Mouse (Mus musculus) layer of hippocampus, adult 6 months (tissue): Measurements from ENCODE around the gene Gprin2. TPM values are rescaled to one million over a fixed set of nuclear protein-coding genes. Genes with fewer than 3 reads are reported as not detected.

Experiments used
- long read RNA-seq, 2 experiments: library from polyadenylated mRNA; unstranded; transcript quantifications; one replicate each; pipeline ENCODE4 v2.0.0; 2019 to 2020
- polyA plus RNA-seq: library from polyadenylated mRNA; unstranded; fragments of <200 nt; fragmentation: Nextera tagmentation; gene quantifications from 2 replicates; pipeline ENCODE4 v1.2.3, GENCODE M21; 2021

Gene Gprin2
- polyA plus RNA-seq, result 0.25 and 0.65 TPM in 2 replicates
- long read RNA-seq, experiment 1, partial matches to known transcripts, result 0 of 2 reads
- long read RNA-seq, experiment 1, other reads (novel, unspliced or antisense), result 1 of 2 reads
- long read RNA-seq, experiment 2, full-length matches to known transcripts, result 2 of 4 reads
- long read RNA-seq, experiment 2, partial matches to known transcripts, result 0 of 4 reads
- long read RNA-seq, experiment 2, other reads (novel, unspliced or antisense), result 2 of 4 reads

GRCm38 (mm10) chr14:34201231-34202035 lies at the start of gene Gprin2:
Gene Gprin2, minus strand, starts transcription at chr14:34201653.

DNA sequence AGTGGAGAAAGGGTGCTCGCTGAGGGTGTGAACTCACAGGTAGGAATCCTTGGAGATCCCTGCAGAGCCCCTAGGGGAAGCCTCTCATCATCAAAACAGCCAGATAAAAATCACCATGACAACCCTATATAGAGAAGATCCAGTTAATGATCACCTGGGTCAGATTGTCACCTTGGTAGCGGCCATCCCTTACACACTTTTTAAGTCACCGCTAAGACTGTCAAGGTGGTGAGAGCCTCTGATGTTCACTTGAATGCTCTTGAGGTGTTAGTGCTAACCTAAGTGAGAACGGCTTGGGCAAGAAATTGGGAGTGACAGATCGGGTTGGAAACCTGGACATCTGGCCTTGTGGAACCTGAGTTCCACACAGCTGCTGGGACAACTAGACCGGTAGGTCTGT lies 17.8 kb upstream of the Gprin2 start, which contains the start of gene Syt15:
Syt15 (plus strand) TSS at position 301 of the 400 bp plus-strand sequence.

DNA sequence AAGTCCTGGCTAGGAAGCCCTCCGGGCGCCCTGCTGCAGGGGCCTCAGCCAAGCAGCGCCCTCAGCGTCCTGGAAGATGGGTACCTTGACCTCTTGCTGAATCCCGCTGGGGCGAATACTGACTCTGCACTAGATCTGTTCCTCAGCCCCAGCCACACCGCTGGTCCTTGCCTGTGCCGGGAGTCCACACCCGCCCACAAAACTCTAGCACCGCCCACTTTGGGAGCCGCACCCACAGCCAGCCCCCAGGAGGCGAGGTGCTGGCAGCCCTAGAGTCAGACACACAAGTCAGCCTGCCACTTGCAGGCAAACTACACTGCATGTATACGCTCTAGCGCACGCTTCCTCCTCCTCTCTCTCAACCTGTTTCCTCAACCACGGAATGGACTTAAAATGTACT lies 49.1 kb downstream of the Gprin2 start, which contains the start of gene Npy4r:
Npy4r (minus strand) TSS at position 148 of the 400 bp plus-strand sequence.

Other genes starting within 250 kb of the Gprin2 start
- 0.06 and 0.08 TPM in 2 replicates for gene Rbp3, start 247.7 kb downstream of the Gprin2 start, polyA plus RNA-seq
- 1.2 and 1.7 TPM in 2 replicates for gene Zfp488, start 222.9 kb downstream of the Gprin2 start, polyA plus RNA-seq
- gene Gm30083, start 186.5 kb downstream of the Gprin2 start, polyA plus RNA-seq, result not detected in 2 replicates
- gene Gm5460, start 184.9 kb downstream of the Gprin2 start, polyA plus RNA-seq, result not detected in 2 replicates
- not detected in 2 replicates for gene Antxrl, start 148.9 kb downstream of the Gprin2 start, polyA plus RNA-seq
- 0.50 and 0.74 TPM in 2 replicates for gene Anxa8, start 115.7 kb downstream of the Gprin2 start, polyA plus RNA-seq
- gene A630023A22Rik, start 98.9 kb downstream of the Gprin2 start, polyA plus RNA-seq, result not detected in 2 replicates
- 0.04 TPM in 1 of 2 replicates, not detected in the other for gene Npy4r, start 49.2 kb downstream of the Gprin2 start, polyA plus RNA-seq
- gene Syt15, start 17.9 kb upstream of the Gprin2 start, polyA plus RNA-seq, result 0.29 and 0.34 TPM in 2 replicates
- gene Shld2, start 108.8 kb upstream of the Gprin2 start, polyA plus RNA-seq, result 7.1 and 7.4 TPM in 2 replicates
- gene Glud1, start 109.1 kb upstream of the Gprin2 start, polyA plus RNA-seq, result 68.8 and 88.9 TPM in 2 replicates
- 0.48 TPM in 1 of 2 replicates, not detected in the other for gene Fam25c, start 153.8 kb upstream of the Gprin2 start, polyA plus RNA-seq
- gene Sncg, start 173.1 kb upstream of the Gprin2 start, polyA plus RNA-seq, result 12.5 and 15.7 TPM in 2 replicates
- gene Mmrn2, start 173.8 kb upstream of the Gprin2 start, polyA plus RNA-seq, result 1.5 and 1.6 TPM in 2 replicates